Mouse (Mus musculus): Measurements from ENCODE around the gene Ttc19. TPM values are rescaled to one million over a fixed set of nuclear protein-coding genes. Genes with fewer than 3 reads are reported as not detected.
"Not testable (repeated sequence)": the region's sequence is repeated elsewhere in the genome, so short reads cannot be mapped to it uniquely, and the experiment has no call there.

The Ttc19 gene
- polyA plus RNA-seq, 1 experiment from 2014 or later: 15.5 TPM

DNA sequence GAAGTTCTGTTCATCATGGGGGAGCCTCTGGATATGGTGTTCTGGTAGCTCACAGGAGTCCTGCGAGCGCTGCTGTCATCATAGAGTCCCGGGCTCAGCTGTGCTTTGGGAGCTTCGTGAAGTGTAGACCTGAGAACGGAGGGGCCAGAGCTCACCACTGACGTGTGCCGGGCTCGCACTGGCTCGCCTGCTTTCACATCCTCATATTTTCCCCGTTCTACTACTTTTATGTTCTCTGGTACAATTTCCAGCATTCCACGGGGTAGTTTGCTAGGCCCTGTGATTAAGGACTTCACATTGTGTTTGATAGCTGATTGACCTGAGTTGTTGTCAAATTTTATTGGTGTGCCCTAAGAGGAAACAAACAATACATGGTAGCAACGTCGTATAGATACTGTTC, 61.7 kb downstream of the Ttc19 start:
- H3K4me3 ChIP-seq (ENCODE audit: low read depth, low read length): no peak overlapping the region
- DNase-seq (ENCODE audit: low spot score) (no peak), ATAC-seq (ENCODE audit: insufficient number of reproducible peaks, low FRiP score, low TSS enrichment, low read depth) (no peak)
- 93% methylated on average over 13 of the region's 13 CpGs for WGBS
- no peak overlapping the region for H3K27ac ChIP-seq (replicated peaks; ENCODE audit: low read depth, low read length)
- no peak overlapping the region for H3K9ac ChIP-seq (ENCODE audit: low read length)
- H3K4me1 ChIP-seq (ENCODE audit: control insufficient read depth, insufficient read depth, low read length): no peaks in the 10 kb centered on the region
- H3K36me3 ChIP-seq (ENCODE audit: control insufficient read depth, insufficient read depth, low read length): peaks cover 16% of the 10 kb centered on the region; the same call in 1 of the 2 replicates
- H3K4me2 ChIP-seq (ENCODE audit: low read depth, severe bottlenecking): no peak overlapping the region
- H3K9me3 ChIP-seq (ENCODE audit: control insufficient read depth, low read length): no peaks in the 10 kb centered on the region
- H3K27me3 ChIP-seq (ENCODE audit: control insufficient read depth, insufficient read depth, low read length): no peaks in the 10 kb centered on the region

DNA sequence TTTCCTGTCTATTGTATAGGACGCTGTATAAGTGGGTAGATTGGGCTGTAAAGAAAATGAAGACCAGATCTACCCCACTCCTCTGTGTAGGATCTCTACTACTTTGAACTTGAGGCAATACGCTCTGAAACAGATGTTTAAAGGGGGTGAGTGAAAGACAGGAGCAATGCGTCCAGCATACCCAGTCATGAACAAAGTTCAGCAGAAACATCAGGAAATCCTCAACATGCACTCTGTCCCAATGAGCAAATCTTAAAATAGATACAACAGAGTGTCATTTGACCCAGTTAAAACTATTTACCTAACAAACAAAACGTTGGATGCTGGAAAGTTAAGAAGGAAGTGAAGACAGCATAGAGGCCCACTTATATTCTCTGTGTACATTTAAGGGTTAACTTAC, 70.7 kb downstream of the Ttc19 start:
- no peak for ATAC-seq (ENCODE audit: insufficient number of reproducible peaks, low FRiP score, low TSS enrichment, low read depth)
- Histone ChIP-seq H3K4me2 (ENCODE audit: low read depth, severe bottlenecking) (no peak overlapping the region), H3K4me3 (ENCODE audit: low read depth, low read length) (no peak overlapping the region), H3K36me3 (ENCODE audit: control insufficient read depth, insufficient read depth, low read length) (peaks cover 11% of the 10 kb centered on the region; the same call in 1 of the 2 replicates), H3K4me1 (ENCODE audit: control insufficient read depth, insufficient read depth, low read length) (no peaks in the 10 kb centered on the region), H3K9ac (ENCODE audit: low read length) (no peak overlapping the region), H3K27ac (replicated peaks; ENCODE audit: low read depth, low read length) (no peak overlapping the region), H3K27me3 (ENCODE audit: control insufficient read depth, insufficient read depth, low read length) (no peaks in the 10 kb centered on the region), H3K9me3 (ENCODE audit: control insufficient read depth, low read length) (no peaks in the 10 kb centered on the region)
- 57% methylated on average over 4 of the region's 4 CpGs for WGBS
- DNase-seq (ENCODE audit: low spot score): no peak

GRCm38 (mm10) chr11:62355216-62355615, 73.9 kb downstream of the Ttc19 start:
- no peak for DNase-seq (ENCODE audit: low spot score)
- H3K4me3 ChIP-seq (ENCODE audit: low read depth, low read length): no peak overlapping the region
- no peak overlapping the region for H3K4me2 ChIP-seq (ENCODE audit: low read depth, severe bottlenecking)
- ATAC-seq (ENCODE audit: insufficient number of reproducible peaks, low FRiP score, low TSS enrichment, low read depth): no peak
- H3K36me3 ChIP-seq (ENCODE audit: control insufficient read depth, insufficient read depth, low read length): peaks cover 12% of the 10 kb centered on the region; the same call in 1 of the 2 replicates
- whole genome bisulfite sequencing: 94% methylated on average over 2 of the region's 2 CpGs
- no peak overlapping the region for H3K27ac ChIP-seq (replicated peaks; ENCODE audit: low read depth, low read length)
- no peaks in the 10 kb centered on the region for H3K27me3 ChIP-seq (ENCODE audit: control insufficient read depth, insufficient read depth, low read length)
- no peaks in the 10 kb centered on the region for H3K9me3 ChIP-seq (ENCODE audit: control insufficient read depth, low read length)
- H3K4me1 ChIP-seq (ENCODE audit: control insufficient read depth, insufficient read depth, low read length): no peaks in the 10 kb centered on the region
- H3K9ac ChIP-seq (ENCODE audit: low read length): no peak overlapping the region

DNA sequence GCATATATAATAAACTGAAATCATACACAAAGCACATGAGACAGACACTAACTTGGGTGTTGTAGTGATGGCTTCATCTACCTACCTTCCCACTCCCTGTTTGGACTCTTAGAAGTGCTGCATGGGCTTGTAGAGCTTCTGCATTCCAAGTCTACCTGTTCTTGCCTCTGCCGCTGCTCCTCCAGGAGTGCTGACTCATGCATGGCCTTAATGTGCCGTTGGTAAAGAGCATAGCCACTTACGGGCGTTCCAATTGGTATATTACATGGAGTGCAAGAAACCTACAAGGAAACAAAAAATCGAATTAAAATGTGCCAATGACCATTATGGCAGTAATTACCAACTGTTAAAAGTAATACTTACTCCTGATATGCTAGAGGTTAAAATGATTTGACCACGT, 85.6 kb downstream of the Ttc19 start:
- Histone ChIP-seq H3K27ac (replicated peaks; ENCODE audit: low read depth, low read length) (no peak overlapping the region), H3K27me3 (ENCODE audit: control insufficient read depth, insufficient read depth, low read length) (no peaks in the 10 kb centered on the region), H3K4me2 (ENCODE audit: low read depth, severe bottlenecking) (no peak overlapping the region), H3K9me3 (ENCODE audit: control insufficient read depth, low read length) (no peaks in the 10 kb centered on the region), H3K4me3 (ENCODE audit: low read depth, low read length) (no peak overlapping the region), H3K4me1 (ENCODE audit: control insufficient read depth, insufficient read depth, low read length) (no peaks in the 10 kb centered on the region), H3K36me3 (ENCODE audit: control insufficient read depth, insufficient read depth, low read length) (peaks cover 16% of the 10 kb centered on the region), H3K9ac (ENCODE audit: low read length) (no peak overlapping the region)
- ATAC-seq (ENCODE audit: insufficient number of reproducible peaks, low FRiP score, low TSS enrichment, low read depth): no peak
- 88% methylated on average over 6 of the region's 6 CpGs for WGBS
- no peak for DNase-seq (ENCODE audit: low spot score)

- H3K4me2 ChIP-seq (ENCODE audit: low read depth, severe bottlenecking): no peak overlapping the region
- no peaks in the 10 kb centered on the region for H3K27me3 ChIP-seq (ENCODE audit: control insufficient read depth, insufficient read depth, low read length)
- DNase-seq (ENCODE audit: low spot score) (no peak), ATAC-seq (ENCODE audit: insufficient number of reproducible peaks, low FRiP score, low TSS enrichment, low read depth) (no peak)
- no peaks in the 10 kb centered on the region for H3K9me3 ChIP-seq (ENCODE audit: control insufficient read depth, low read length)
- no peaks in the 10 kb centered on the region for H3K4me1 ChIP-seq (ENCODE audit: control insufficient read depth, insufficient read depth, low read length)
- H3K27ac ChIP-seq (replicated peaks; ENCODE audit: low read depth, low read length): no peak overlapping the region
- no peak overlapping the region for H3K4me3 ChIP-seq (ENCODE audit: low read depth, low read length)
- peaks cover 16% of the 10 kb centered on the region for H3K36me3 ChIP-seq (ENCODE audit: control insufficient read depth, insufficient read depth, low read length)
- H3K9ac ChIP-seq (ENCODE audit: low read length): no peak overlapping the region
Measured at GRCm38 (mm10) chr11:62369924-62370323, 88.7 kb downstream of the Ttc19 start.

DNA sequence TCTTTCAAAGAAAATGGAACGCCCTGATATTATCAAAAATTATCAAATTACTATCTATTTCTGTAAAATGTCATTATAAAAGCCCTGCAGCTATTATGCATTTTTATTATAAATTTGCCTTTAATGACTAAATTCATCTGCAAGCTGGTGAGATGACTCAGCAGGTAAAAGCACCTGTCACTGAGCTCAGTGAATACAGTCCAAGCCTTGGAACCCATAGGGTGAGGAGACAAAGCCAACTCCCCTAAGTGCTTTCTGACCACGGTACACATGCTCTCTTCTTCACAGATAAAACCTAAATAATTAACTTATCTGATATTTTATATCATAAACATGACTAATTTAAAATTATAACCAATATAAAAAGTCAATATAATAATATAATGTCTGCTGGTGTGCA, 90.5 kb downstream of the Ttc19 start:
- no peaks in the 10 kb centered on the region for H3K4me1 ChIP-seq (ENCODE audit: control insufficient read depth, insufficient read depth, low read length)
- H3K9me3 ChIP-seq (ENCODE audit: control insufficient read depth, low read length): no peaks in the 10 kb centered on the region
- no peaks in the 10 kb centered on the region for H3K27me3 ChIP-seq (ENCODE audit: control insufficient read depth, insufficient read depth, low read length)
- no peak overlapping the region for H3K4me3 ChIP-seq (ENCODE audit: low read depth, low read length)
- WGBS: 99% methylated on average over 2 of the region's 2 CpGs
- ATAC-seq (ENCODE audit: insufficient number of reproducible peaks, low FRiP score, low TSS enrichment, low read depth) (no peak), DNase-seq (ENCODE audit: low spot score) (no peak)
- peaks cover 13% of the 10 kb centered on the region for H3K36me3 ChIP-seq (ENCODE audit: control insufficient read depth, insufficient read depth, low read length)
- no peak overlapping the region for H3K27ac ChIP-seq (replicated peaks; ENCODE audit: low read depth, low read length)
- H3K4me2 ChIP-seq (ENCODE audit: low read depth, severe bottlenecking): no peak overlapping the region
- no peak overlapping the region for H3K9ac ChIP-seq (ENCODE audit: low read length)

DNA sequence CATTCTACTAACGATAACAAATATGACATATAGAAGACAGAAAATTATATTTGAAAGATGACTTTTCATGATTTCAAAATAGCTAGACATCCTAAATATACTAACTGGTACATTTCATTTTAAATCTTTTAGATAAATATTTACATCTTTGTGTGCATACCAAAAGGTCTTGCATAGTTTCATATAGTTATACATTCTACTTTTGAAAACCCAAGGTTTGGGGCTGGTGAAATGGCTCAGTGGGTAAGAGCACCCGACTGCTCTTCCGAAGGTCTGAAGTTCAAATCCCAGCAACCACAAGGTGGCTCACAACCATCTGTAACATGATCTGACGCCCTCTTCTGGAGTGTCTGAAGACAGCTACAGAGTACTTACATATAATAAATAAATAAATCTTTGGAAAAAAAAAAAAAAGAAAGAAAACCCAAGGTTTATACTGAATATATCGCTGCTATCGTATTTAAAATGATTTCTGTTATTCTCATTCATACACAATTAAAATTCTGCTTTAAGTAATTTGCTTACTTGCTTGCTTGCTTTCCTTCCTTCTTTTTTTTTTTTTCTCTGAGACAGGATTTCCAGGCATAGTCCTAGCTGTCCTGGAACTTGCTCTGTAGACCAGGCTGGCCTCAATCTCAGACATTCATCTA, 96.1 kb downstream of the Ttc19 start:
- not testable (repeated sequence) for H3K4me3 ChIP-seq (ENCODE audit: low read depth, low read length); H3K27me3 ChIP-seq (ENCODE audit: control insufficient read depth, insufficient read depth, low read length); H3K9ac ChIP-seq (ENCODE audit: low read length); DNase-seq (ENCODE audit: low spot score); H3K36me3 ChIP-seq (ENCODE audit: control insufficient read depth, insufficient read depth, low read length); ATAC-seq (ENCODE audit: insufficient number of reproducible peaks, low FRiP score, low TSS enrichment, low read depth); H3K4me1 ChIP-seq (ENCODE audit: control insufficient read depth, insufficient read depth, low read length); H3K9me3 ChIP-seq (ENCODE audit: control insufficient read depth, low read length); H3K27ac ChIP-seq (replicated peaks; ENCODE audit: low read depth, low read length); H3K4me2 ChIP-seq (ENCODE audit: low read depth, severe bottlenecking)
- WGBS: 86% methylated on average over 6 of the region's 6 CpGs
